Mouse (Mus musculus) urinary bladder, postnatal 14 days (tissue): ENCODE data around the gene Cxcl1.
"Not testable (repeated sequence)": the region's sequence is repeated elsewhere in the genome, so short reads cannot be mapped to it uniquely, and the experiment has no call there.

Experiments
- DNase-seq: peaks from one replicate; pipeline ENCODE4 v3.0.0; 2021; ENCODE audit warnings: low spot score

Cxcl1 gene

DNA sequence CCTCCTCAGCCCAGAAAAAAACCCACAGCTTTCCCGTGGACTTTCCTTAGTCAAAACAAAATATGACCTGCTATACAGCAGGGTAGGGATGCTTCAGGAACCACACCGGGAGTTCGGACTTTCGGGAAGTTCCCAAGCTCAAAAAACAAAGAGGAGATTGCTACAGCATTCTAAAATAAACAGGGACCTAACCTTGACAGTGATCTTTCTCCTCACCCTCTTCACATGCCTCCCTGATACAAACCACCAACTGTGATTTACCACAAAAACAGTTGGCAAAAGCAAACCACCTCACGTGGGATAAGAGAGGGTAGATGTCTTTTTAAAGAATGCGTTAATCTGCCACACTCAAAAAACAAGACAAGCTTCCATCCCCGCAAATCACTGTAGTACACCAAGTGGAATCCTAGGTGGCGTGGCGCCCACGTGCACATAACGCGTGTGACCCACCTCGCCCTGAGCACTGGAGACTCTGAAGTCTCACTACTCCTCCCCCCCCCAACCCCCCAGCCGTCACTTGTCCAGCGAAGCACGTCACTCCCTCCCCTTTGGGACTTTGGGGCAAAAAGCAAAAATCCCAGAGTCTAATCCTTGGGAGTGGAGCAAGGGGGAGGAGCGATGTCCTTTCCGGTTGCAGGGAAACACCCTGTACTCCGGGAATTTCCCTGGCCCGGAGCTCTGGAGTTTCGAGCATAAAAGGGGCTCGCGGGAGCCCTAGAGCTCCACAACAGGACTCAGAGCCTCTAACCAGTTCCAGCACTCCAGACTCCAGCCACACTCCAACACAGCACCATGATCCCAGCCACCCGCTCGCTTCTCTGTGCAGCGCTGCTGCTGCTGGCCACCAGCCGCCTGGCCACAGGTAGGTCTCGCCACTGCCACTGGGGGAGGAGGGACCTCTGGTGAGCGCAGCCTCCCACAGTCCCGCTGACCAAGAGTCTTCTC lies at the start of gene Cxcl1:
TSS of gene Cxcl1 (plus strand) at position 723 of the 945 bp plus-strand sequence.
- DNase-seq: peak; percentile 32

DNA sequence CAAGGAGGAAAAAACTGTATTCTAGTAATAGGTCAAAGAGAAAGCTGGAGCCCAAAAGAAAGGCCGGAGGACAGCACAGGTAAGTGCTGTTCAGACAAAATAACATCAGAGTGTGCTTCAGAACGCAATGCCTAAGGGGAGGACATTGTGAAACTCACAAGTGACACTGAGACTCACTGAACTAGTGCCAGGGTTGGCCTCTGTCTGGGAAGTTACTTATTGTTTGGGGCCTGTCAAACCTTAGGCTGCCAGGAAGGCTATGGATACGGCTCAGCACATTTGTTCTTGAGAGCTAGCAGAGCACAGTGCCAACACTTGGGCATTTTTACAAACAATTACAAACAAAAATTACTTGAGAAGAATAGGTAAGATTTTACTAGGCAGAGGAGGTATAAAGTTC lies 47.1 kb upstream of the Cxcl1 start:
- DNase-seq: no peak

DNA sequence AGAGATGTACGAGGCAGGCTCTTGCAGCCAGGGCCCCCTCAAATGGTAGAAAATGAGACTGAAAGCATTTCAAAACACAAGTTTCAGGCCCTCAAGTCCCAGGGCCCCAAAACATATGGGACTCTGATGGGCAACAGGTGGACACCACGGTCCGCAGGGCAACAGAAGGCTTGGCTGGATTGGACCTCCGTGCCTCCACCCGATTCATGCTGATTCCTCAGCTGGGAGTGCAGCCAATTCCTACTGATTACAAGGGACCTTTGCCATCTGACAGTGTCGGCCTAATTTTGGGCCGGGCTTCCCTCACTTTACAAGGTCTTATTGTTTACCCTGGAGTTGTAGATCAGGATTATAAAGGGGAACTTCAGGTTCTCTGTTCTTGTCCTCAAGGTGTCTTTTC lies 40.9 kb upstream of the Cxcl1 start:
- DNase-seq: not testable (repeated sequence)

DNA sequence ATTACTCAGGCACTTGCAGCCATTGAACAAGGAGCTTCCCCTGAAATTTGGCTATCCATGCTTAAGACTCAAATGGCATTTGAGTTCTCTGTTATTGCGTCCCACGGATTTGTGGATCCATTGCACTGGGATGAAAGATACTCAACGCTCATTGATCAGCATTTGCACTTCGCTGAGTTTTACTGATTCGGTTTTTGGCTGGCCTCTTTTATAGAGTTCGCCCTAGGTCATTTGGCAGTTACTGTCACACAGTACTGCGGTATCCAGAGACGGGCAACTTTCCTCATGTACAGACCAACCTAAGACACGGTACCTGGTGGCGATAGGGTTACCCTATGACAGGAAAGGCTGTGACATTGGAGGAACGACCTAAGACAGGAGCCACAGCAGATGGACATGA lies 39.6 kb upstream of the Cxcl1 start:
- not testable (repeated sequence) for DNase-seq

DNA sequence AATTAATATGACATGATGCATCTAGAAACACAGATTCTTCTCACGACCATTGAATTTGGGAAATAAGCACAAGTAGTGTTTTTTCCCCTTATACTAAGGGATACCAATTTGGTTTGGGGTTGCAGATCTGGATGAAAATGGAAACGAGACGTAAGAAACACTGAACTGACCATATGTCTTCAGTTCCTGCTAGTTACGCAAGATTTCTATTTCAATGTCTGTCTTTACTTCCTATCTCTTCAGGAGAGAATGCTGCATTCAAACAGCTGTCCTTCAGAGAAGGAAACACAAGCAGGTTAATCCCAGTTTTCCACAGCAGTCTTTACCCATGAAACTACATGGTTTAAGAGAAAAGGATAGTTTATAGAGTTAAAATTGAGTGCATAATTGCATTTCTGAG lies 37.8 kb upstream of the Cxcl1 start:
- no peak for DNase-seq

DNA sequence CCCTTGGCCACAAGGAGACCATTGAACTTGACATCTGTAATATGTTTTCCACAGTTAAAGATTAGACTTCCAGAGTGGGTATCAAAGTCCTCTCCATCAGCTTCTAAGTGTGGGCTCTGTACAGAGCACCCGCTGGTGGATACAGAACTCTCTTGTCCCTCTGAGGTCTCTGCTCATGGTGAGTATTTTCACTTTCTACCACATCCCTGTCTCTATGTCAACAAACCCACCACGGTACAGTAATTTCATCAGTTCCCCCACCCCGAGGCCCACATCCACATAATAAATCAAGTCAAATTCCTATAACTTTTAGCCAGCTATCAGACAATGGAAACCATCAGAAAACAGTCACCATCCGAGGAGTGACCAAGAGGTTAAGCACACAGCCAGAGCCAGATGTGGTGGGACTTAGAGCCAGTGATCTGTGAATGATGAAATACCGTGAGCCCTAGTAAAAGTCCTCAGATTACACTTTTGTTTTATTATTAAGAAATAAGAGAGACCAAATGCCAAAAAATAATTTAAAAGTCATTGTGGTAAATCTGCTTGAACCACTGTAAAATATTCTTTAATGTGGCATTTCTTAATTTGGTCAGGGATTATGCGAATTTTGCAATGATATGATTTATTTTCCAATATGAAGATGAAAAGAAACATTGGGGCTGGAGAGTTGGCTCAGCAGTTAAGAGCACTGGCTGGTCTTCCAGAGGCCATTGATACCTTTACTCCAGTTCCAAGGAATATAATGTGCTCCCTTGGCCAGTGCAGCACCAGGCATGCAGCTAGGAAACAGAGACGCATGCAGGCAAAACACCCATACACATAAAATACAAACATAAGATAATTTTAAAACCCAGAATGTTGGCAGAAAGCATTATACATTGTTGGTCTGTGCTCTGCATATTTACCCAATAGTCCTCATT lies 35.5 kb upstream of the Cxcl1 start:
- no peak for DNase-seq

DNA sequence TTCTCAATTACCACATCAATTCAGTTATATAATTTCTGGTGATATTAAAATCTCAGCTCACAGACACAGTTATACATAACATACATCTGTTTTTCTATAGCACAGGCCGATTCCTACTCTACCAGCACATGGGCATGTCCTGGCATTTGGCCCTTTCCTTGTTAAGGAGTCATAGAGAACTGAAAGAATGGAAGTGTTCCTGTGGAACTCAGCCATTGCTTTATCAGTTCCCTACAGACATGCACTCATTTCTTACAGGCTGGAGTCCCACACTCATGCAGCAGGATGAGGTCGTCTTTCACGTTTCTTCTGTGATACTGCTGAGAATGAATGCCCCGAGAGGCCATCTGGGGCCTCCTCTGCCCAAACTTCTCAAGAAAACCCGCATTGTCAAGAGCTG lies 33.6 kb upstream of the Cxcl1 start:
- no peak for DNase-seq

DNA sequence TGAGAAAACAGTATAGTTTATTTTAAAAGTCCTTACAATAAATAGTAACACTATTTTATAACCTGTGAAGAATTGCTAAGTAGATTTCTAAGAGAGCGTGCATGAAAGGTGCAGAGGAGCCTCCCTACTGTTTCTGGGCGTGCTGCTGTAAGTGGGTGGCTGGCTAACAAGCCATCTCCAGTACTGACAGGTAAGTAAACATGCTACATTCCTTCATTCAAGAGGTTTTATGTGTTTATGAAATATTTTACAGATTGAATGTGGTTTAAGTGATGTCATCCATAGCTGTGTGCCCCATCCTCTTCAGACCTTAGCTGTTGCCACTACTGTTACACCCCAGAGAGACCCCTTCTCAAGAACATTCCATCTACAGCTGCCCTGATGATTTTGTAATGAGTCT lies 32.6 kb upstream of the Cxcl1 start:
- no peak for DNase-seq

DNA sequence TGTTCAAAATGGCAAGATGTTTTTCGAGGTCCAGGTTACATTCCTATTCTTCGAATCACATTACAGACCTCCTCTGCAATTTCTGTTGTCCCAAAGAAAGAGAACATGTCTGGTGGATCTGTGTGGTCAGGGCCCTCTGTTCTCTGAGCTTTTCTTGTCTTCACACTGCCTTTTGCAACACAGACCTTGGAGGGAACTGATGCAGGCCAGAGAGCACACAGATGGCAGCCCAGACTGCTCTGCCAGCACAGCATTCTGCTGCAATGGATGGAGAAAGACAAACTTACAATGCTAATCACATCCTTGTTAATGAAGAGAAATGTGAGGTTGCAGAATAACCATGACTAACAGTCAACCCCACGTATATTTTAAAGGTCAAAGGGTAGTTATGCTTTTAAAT lies 32.0 kb upstream of the Cxcl1 start:
- DNase-seq: no peak

DNA sequence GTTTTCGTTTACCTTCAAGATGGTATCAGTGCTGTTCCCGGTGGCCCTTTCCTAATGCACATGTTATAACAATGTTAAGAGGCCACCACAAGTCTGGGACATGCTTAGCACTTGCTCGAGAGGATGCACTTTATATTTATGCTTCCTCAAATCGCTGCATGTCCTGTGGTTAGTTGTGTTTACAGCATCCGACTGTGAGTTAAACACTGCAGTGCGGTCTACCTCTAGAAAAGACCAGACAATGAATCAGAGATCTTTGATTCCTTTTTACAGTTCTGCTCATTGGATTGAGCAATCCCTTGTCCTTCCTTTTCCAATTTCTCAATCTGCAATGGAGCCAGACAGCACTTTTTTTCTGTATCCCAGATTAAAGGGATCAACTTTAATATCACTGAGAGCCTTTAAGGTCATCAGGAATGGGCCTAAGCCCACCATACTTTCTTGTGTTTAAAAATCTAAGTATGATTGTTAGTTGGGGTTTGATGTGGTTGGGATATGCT lies 29.1 kb upstream of the Cxcl1 start:
- no peak for DNase-seq

DNA sequence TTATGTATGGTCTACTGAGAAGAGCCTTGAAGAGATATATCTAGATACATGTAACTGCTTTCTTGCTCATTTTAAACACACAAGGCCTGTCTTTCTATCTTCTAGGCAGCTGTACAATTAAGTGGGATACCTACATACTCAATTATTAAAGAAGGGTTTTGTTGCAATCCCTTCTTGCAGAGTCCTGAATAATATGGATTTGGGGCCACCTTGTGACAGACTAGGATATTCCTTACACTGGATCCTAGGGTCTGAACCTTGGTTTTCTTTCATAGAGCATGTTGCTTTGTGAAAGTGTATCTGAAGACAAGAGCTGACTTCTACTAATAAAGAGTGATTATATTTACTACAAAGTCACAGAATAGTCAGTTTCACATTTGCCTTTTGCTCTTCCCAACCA lies 24.3 kb upstream of the Cxcl1 start:
- DNase-seq: no peak

DNA sequence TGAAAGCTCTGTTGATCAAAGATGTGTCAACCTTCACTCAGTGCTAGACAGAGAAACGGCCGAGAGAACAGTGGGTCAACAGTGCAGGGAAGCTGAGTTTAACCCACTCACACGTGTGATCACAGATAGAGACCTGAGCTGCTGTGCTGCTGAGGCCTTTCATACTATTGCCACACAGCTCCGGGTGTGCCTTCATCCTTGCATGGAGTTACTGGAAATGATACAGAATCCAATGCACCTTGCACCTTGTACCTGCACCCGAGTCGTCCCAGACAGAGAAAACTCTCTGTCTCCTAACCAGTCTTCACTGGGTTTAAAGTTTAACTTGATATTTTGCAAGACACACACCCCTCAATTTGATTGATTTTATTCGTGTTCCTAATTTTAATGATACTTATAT lies 18.7 kb upstream of the Cxcl1 start:
- no peak for DNase-seq

DNA sequence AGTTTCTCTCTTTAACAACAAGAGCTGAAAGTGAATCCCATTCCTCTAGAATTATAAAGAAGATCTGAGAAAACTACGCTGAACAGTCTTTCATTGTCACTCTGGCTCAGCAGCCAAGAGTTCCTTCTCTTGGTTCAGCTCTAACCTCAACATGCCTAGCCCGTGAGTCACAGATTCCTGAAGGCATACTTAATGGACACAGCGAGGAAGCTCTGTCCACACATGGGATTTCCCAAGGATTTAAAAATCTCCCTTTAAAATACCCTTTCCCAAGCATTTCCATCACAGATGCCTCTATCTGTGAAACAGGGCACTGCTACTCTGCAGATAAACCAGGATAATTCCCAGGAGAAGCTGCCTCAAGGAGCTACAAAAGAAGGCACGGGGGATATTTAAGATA lies 15.0 kb upstream of the Cxcl1 start:
- DNase-seq: peak; percentile 50

DNA sequence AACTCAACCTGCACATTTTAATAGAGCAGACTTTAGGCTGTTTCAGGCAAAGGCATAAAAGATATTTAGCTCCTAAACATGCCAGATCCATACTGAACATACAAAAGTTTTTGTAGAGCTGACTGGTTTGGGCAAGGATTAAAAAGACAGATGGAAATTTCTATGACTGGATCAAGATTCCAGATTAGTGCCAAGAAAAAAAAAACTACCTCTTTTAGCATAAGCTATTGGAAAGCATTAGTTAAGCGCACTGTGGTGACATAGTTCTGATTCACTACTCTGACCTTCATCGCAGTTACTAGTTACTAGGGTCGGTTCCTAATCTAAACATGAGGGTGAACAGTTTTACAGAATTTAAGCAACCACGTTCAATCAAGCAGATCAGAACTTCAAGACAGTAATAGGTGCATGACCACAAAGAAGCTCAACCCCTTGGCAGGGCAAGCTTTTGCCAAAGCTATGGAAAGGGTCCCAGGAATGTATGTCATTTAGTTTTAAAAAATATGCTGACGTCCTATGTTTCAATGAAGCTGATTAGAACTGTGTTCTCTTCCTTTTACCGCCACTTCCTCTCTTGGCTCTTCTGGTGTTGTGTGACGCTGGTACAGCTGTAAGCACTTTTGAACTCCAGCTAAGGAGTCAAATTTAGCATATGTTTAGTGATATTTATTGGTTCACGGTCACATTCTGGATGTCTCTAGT lies 14.4 kb upstream of the Cxcl1 start:
- DNase-seq: no peak

DNA sequence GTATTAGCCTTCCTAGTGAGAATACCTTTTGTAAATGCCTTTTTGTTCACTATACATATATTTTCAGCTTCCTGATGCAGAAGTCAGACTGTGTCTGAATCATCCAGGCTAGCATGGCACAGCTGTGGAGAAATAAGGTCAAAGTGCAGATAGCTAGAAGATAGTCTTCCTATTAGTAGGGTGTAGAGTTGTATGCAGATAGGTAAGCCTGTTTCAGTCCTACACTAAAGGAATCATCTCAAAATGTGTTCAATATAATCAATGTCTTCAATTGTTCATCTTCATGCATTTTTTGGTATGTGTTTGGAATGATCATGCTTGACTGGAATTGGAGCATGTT lies 13.9 kb upstream of the Cxcl1 start:
- DNase-seq: no peak

DNA sequence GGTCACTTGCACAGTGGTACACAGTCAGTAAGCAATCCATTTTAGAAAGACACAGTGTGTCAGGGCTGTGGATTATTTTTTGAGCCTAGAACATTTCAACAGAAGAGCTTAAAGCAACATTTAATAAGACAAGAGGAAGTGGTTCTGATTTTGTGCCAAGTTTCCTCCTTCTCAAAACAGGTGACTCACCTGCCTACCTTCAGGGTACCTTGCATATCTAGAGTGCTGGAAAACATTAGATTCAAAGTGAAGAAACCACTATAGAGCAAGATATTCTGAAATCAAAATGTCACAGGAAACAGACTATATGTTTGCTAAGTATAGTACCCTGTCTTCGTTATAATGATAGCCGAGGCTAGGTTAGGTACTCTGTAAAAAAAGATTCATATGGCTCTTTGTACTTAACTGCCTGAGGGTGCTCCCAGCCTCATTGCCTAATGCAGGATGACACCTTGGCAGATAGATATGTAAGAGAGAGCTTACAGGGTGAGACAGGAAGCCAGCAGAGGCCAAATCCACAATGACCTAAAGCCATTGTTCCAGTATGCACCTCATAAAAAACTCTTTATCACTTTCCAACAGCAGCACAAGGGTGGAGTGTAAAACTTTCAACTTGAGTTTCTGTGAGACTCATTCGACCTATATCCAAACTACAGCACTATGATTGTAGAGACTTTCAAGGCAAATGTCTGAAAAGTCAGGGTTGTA lies 11.6 kb upstream of the Cxcl1 start:
- no peak for DNase-seq

DNA sequence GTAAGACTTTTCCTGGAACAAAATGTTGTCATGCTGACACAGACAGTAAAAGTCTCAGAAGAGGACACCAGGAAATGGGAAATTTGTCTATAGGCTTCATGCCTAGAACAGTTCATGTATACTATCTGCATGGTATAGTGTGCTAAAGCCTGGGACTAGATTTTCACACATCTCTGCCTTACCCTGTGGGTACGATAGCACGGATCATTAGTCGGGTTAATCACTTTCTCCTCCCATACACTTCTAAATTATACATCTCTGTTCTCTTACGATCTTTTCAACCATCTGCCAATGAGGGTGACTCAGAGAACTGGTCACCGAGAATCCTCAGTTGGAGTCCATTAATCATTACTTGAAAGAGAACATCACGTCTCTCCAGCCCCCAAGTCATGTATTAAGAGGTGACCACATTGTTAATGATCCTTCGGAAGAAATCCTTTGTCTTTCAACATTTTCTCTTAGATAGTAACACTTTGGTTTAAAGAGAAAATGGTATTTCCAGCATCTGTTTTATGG lies 10.6 kb upstream of the Cxcl1 start:
- no peak for DNase-seq

DNA sequence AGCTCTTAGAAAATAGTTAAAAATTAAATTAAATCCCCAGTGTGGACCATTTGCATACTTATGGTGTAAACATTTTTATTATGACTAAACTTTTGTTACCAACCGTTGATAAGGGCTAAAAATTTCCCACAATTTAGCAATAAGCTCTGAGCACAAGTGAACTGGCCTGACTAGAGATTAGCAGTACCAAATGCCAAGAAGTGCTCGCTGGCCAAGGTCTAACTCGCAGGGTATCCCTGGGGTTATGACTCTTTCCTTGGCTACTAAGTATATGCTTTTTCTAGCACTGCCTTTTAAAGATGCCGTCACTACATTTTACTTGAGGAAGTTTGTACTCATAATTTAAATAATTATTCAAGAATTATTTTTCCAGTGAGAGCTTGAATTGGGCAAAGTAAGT lies 10.0 kb upstream of the Cxcl1 start:
- no peak for DNase-seq

DNA sequence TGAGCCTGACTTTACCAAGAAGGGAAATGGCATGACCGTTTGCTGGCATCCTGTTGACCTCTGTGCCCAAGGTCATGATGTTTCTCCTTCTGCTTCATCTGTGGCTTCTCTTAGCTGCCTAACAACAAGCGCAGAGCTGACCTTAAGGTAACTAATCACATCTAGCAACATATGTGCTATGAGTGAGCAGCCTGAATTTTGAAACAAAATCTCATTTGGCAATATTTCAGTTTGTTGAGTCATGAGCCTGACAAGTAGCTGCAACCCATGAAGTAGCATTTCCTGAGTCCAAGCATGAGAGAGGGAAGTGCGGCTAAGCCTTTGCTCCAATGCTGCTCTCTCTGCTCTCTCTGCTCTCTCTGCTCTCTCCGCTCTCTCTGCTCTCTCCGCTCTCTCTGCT lies 9.4 kb upstream of the Cxcl1 start:
- no peak for DNase-seq

DNA sequence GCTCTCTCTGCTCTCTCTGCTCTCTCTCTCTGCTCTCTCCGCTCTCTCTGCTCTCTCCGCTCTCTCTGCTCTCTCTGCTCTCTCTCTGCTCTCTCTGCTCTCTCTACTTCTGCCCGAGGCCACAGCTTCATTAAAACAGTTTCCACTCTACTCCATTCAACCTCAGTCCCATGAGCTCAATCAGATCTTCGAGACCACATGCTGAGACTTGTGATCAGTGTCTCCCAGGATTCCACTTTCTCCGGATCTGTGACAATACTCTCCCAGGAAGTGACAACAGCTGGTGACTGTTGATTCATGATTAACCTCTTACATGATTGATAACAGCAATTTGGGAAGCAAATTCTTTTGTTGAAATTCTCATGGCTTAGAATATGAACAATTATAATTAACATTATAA lies 8.9 kb upstream of the Cxcl1 start:
- DNase-seq: peak; percentile 6

DNA sequence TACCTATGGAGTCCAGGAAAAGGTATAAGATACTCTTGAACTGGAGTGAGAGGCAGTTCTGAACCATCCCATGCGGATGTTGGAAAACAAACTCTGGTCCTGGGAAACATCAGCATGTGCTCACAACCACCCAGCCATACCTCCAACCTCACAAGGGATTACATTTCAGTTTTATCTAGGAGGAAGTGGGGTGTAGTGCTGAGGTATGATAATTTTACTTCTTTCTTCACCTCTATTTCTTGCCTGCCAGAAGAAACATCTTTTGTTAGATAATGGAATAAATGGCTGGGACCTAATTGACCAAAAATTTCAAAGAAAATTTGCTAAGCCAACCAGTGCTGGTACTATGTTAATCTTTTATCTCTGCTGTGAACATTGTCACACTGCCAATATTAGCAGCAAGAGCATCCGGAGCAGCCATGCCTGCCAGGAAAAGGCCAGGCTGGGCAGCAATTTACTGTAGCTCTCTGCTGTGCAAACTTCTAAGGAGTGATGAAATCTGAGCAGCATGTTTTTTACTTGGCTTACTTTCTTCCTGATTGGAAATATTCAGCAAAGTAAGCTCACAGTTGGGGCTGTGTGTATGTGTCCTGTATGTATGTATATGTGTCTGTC lies 6.3 kb upstream of the Cxcl1 start:
- no peak for DNase-seq
